In genomic region chr2:153136211-153136610, GRCm38 (mm10) we compare ENCODE assay signal across 23 mouse cellular contexts.
"Had no signal": no experiment of that assay in that cellular context is flagged by ENCODE, and none has a peak within 500 bp of the region (broad histone marks: within the 10 kb centered on the region; RNA-seq: fewer than 3 reads in every experiment).

No protein-coding gene starts in this region.

- H3K9me3 ChIP-seq: limb, embryonic 12.5 days; limb, embryonic 15.5 days; midbrain, embryonic 15.5 days; neural tube, embryonic 12.5 days; neural tube, embryonic 15.5 days had no signal

- DNase-seq: kidney, adult 2 months; kidney, postnatal 25 days; layer of hippocampus, adult 9-11 months; layer of hippocampus, postnatal 36 days; left cerebral cortex, postnatal 4 days; liver, postnatal 0 days; retina, postnatal 1 day; right cerebral cortex, postnatal 25 days; spleen, adult 18-20 months; thymus, adult 18-20 months; thymus, postnatal 36 days had no signal

- ATAC-seq: intestine, postnatal 0 days; liver, postnatal 0 days; midbrain, embryonic 15.5 days had no signal

- H3K36me3 ChIP-seq: limb, embryonic 12.5 days; limb, embryonic 15.5 days; midbrain, embryonic 15.5 days; neural tube, embryonic 12.5 days; neural tube, embryonic 15.5 days had no signal

- H3K4me2 ChIP-seq: limb, embryonic 12.5 days; limb, embryonic 15.5 days; liver, embryonic 11.5 days; midbrain, embryonic 11.5 days; midbrain, embryonic 15.5 days; neural tube, embryonic 12.5 days; neural tube, embryonic 15.5 days had no signal

- H3K9ac ChIP-seq: limb, embryonic 12.5 days; limb, embryonic 15.5 days; liver, embryonic 14.5 days; liver, postnatal 0 days; midbrain, embryonic 15.5 days; neural tube, embryonic 12.5 days; neural tube, embryonic 15.5 days had no signal

- H3K4me3 ChIP-seq: layer of hippocampus, adult 2 months; left cerebral cortex, adult 2 months; limb, embryonic 12.5 days; limb, embryonic 15.5 days; midbrain, embryonic 15.5 days; neural tube, embryonic 12.5 days; neural tube, embryonic 15.5 days had no signal

- H3K27ac ChIP-seq: kidney, postnatal 0 days; layer of hippocampus, adult 2 months; left cerebral cortex, adult 2 months; limb, embryonic 12.5 days; limb, embryonic 15.5 days; liver, embryonic 14.5 days; midbrain, embryonic 15.5 days; neural tube, embryonic 12.5 days; neural tube, embryonic 15.5 days had no signal

- H3K4me1 ChIP-seq: limb, embryonic 12.5 days; midbrain, embryonic 15.5 days; neural tube, embryonic 12.5 days had no signal

- H3K27me3 ChIP-seq: limb, embryonic 15.5 days; midbrain, embryonic 15.5 days; neural tube, embryonic 12.5 days; neural tube, embryonic 15.5 days had no signal
